Mouse (Mus musculus) erythroblast, embryonic 14.5 days (primary cell): ENCODE measurements around the gene Corin. TPM values are rescaled to one million over a fixed set of nuclear protein-coding genes. Genes with fewer than 3 reads are reported as not detected.

Experiments used
- H3K27me3 ChIP-seq: 2 replicates; pipeline ENCODE4 v1.6.1; 2012; ENCODE audit warnings: inconsistent platforms; ENCODE audit not compliant: control insufficient read depth
- H3K36me3 ChIP-seq: 2 replicates; pipeline ENCODE4 v1.6.1; 2012; ENCODE audit warnings: mild to moderate bottlenecking, inconsistent platforms; ENCODE audit not compliant: control insufficient read depth
- H3K4me1 ChIP-seq: 2 replicates; pipeline ENCODE4 v1.6.1; 2012; ENCODE audit warnings: inconsistent platforms; ENCODE audit not compliant: control insufficient read depth
- H3K4me3 ChIP-seq: replicated peaks from 2 replicates; pipeline ENCODE3; 2012; ENCODE audit warnings: moderate library complexity, mild to moderate bottlenecking, inconsistent platforms
- H3K9me3 ChIP-seq: 2 replicates; pipeline ENCODE4 v1.6.1; 2012; ENCODE audit warnings: low read length, inconsistent platforms, mixed read lengths; ENCODE audit not compliant: control insufficient read depth
- GATA1 ChIP-seq: IDR thresholded peaks from 2 replicates; pipeline ENCODE4 v1.6.1; 2012; ENCODE audit warnings: low read length, inconsistent platforms, mixed read lengths
- TAL1 ChIP-seq: IDR thresholded peaks from 3 replicates; pipeline ENCODE4 v1.6.1; 2012; ENCODE audit warnings: low read length, inconsistent platforms, mixed read lengths
- polyA plus RNA-seq: library from polyadenylated mRNA; stranded (reverse); fragments of >175 nt; gene quantifications from 2 replicates; pipeline ENCODE4 v1.2.3, GENCODE M21; 2012

The Corin gene
- polyA plus RNA-seq, 1 experiment = not detected

DNA sequence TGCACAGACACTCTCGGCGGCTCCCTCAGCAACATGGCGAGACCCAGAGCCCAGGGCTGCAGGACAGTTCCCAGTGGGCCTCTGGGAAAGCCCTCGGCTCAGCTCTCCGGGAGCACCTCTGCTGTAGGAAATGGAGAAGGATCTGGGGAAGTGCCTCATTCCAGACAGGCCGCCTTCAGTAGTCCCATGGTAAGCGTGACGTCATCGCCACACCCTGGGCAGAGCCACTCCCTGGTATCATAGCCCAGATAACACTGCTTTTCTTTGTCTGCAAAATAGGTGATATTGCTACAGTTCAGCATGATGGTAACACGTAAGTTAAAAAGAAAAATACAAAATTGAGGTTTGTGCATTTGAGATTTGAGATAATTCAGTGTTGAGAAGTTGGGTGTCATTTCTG is 249.3 kb downstream of the Corin start:
- Histone ChIP-seq H3K27me3 (no peaks in the 10 kb centered on the region), H3K4me3 (no peak overlapping the region), H3K9me3 (peaks cover 2% of the 10 kb centered on the region), H3K36me3 (peaks cover 23% of the 10 kb centered on the region), H3K4me1 (peaks cover 26% of the 10 kb centered on the region)
- no peak for TF ChIP-seq GATA1

DNA sequence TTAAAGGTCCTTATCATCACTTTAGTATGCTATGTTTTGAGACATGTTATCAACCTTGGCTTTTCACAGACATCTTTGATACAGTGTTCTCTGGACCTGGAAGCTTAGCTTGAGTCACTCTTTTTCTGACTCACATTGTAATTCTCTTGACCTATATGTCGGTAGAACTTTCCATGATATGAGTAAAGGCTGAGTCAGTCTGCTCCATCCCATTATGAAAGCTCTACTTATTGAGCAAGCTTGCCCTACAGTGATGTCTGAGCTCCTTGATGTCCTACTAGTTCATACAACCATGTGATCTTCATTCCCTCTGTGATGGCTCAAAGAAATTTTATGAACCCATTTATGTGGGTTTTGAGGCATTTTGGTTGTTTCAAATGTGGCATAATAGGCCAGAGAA is 254.1 kb downstream of the Corin start:
- Histone ChIP-seq H3K36me3 (peaks cover 24% of the 10 kb centered on the region), H3K4me1 (peaks cover 9% of the 10 kb centered on the region), H3K27me3 (no peaks in the 10 kb centered on the region), H3K4me3 (no peak overlapping the region), H3K9me3 (no peaks in the 10 kb centered on the region)
- no peak for TF ChIP-seq GATA1
- TF ChIP-seq TAL1 = no peak

Other genes starting within 250 kb of the Corin start
- gene Nfxl1, start 55.2 kb upstream of the Corin start, polyA plus RNA-seq = 0.16 and 0.24 TPM in 2 replicates
- gene Zar1, start 76.8 kb upstream of the Corin start, polyA plus RNA-seq = not detected in 2 replicates
- not detected in 2 replicates for gene Gm5868, start 83.1 kb upstream of the Corin start, polyA plus RNA-seq
- gene Cnga1, start 139.8 kb upstream of the Corin start, polyA plus RNA-seq = not detected in 2 replicates
- gene Nipal1, start 143.3 kb upstream of the Corin start, polyA plus RNA-seq = 0.01 TPM in 1 of 2 replicates, not detected in the other
- gene Txk, start 248.3 kb upstream of the Corin start, polyA plus RNA-seq = not detected in 2 replicates